Mouse (Mus musculus) neural tube, embryonic 11.5 days (tissue): ENCODE measurements around the gene Pick1. TPM values are rescaled to one million over a fixed set of nuclear protein-coding genes. Genes with fewer than 3 reads are reported as not detected.
A peak's percentile ranks its signal among the peaks of the same experiment; 100 is the strongest.

Experiments
- ATAC-seq: fragments of 200-750 bp; cut with Nextera tagmentation; 2 replicates; pipeline ENCODE4 v1.8.0; 2017; ENCODE audit warnings: moderate number of reproducible peaks, mild to moderate bottlenecking, moderate TSS enrichment, moderate library complexity; ENCODE audit not compliant: insufficient read depth, low FRiP score, low TSS enrichment
- DNase-seq: peaks from one replicate; pipeline ENCODE4 v3.0.0-alpha.2; 2015; ENCODE audit warnings: low spot score
- H3K27ac ChIP-seq: fragments of 300-500 bp; sonication (generic); 2 replicates; pipeline ENCODE4 v1.5.1; 2014; ENCODE audit warnings: low read depth, mild to moderate bottlenecking, low read length
- H3K27me3 ChIP-seq: fragments of 300-500 bp; sonication (generic); 2 replicates; pipeline ENCODE4 v1.6.1; 2014; ENCODE audit warnings: mild to moderate bottlenecking, low read length, mixed read lengths; ENCODE audit not compliant: control insufficient read depth, insufficient read depth
- H3K36me3 ChIP-seq: fragments of 300-500 bp; sonication (generic); 2 replicates; pipeline ENCODE4 v1.6.1; 2014; ENCODE audit warnings: mild to moderate bottlenecking, low read length, moderate library complexity, mixed read lengths; ENCODE audit not compliant: control insufficient read depth, insufficient read depth
- H3K4me1 ChIP-seq: fragments of 300-500 bp; sonication (generic); 2 replicates; pipeline ENCODE4 v1.6.1; 2014; ENCODE audit warnings: low read length, mixed read lengths; ENCODE audit not compliant: control insufficient read depth, insufficient read depth
- H3K4me2 ChIP-seq: fragments of 300-500 bp; sonication (generic); 2 replicates; pipeline ENCODE4 v1.6.1; 2014; ENCODE audit warnings: low read depth, mild to moderate bottlenecking, moderate library complexity
- H3K4me3 ChIP-seq: fragments of 300-500 bp; sonication (generic); 2 replicates; pipeline ENCODE4 v1.5.1; 2014; ENCODE audit warnings: low read depth, low read length
- H3K9ac ChIP-seq: fragments of 300-500 bp; sonication (generic); 2 replicates; pipeline ENCODE4 v1.6.1; 2014; ENCODE audit warnings: mild to moderate bottlenecking, low read length
- H3K9me3 ChIP-seq: fragments of 300-500 bp; sonication (generic); 2 replicates; pipeline ENCODE4 v1.6.1; 2016; ENCODE audit warnings: low read length; ENCODE audit not compliant: control insufficient read depth
- WGBS: fragments of 180-500 bp; shearing (Covaris S2); extraction: QIAGEN DNeasy Blood & Tissue Kit; methylation state at CpG from one replicate; pipeline ENCODE4 v1.1.7; 2014; 5-methylcytosine and 5-hydroxymethylcytosine counted together
- polyA plus RNA-seq: library from polyadenylated mRNA; unstranded; fragments of >200 nt; fragmentation: Nextera tagmentation; extraction: Ambion mirVana; gene quantifications from 2 replicates; pipeline ENCODE4 v1.2.1, GENCODE M21; 2014

The Pick1 gene
- polyA plus RNA-seq, 1 experiment from 2014 or later, result 28.8 TPM

GRCm38 (mm10) chr15:79243234-79244042, 14.5 kb downstream of the Pick1 start:
- no peaks in the 10 kb centered on the region for H3K27me3 ChIP-seq
- no peak overlapping the region for H3K9ac ChIP-seq
- no peaks in the 10 kb centered on the region for H3K9me3 ChIP-seq
- peaks cover 16% of the 10 kb centered on the region for H3K36me3 ChIP-seq
- H3K27ac ChIP-seq, result peak overlapping the region; percentile 39; the same call in 1 of the 2 replicates
- no peak overlapping the region for H3K4me3 ChIP-seq
- peak; percentile 94 for DNase-seq
- WGBS, result 25% methylated on average over 10 of the region's 10 CpGs
- ATAC-seq, result peak; percentile 95
- H3K4me2 ChIP-seq, result no peak overlapping the region
- no peaks in the 10 kb centered on the region for H3K4me1 ChIP-seq

- 75% methylated on average over 7 of the region's 7 CpGs for WGBS
- ATAC-seq, result no peak
- Histone ChIP-seq H3K27ac (no peak overlapping the region), H3K27me3 (no peaks in the 10 kb centered on the region), H3K4me1 (no peaks in the 10 kb centered on the region), H3K4me3 (no peak overlapping the region), H3K9me3 (no peaks in the 10 kb centered on the region), H3K9ac (no peak overlapping the region), H3K36me3 (peaks cover 15% of the 10 kb centered on the region), H3K4me2 (no peak overlapping the region)
- DNase-seq, result no peak
Observed at GRCm38 (mm10) chr15:79244071-79244893, 15.3 kb downstream of the Pick1 start.

- H3K4me2 ChIP-seq, result no peak overlapping the region
- H3K9ac ChIP-seq, result no peak overlapping the region
- H3K27ac ChIP-seq, result no peak overlapping the region
- 95% methylated on average over 3 of the region's 3 CpGs for WGBS
- H3K4me1 ChIP-seq, result no peaks in the 10 kb centered on the region
- H3K9me3 ChIP-seq, result no peaks in the 10 kb centered on the region
- DNase-seq (no peak), ATAC-seq (no peak)
- peaks cover 12% of the 10 kb centered on the region for H3K36me3 ChIP-seq
- H3K27me3 ChIP-seq, result no peaks in the 10 kb centered on the region
- no peak overlapping the region for H3K4me3 ChIP-seq
Observed at GRCm38 (mm10) chr15:79245321-79245720, 16.3 kb downstream of the Pick1 start.

GRCm38 (mm10) chr15:79250236-79250635, 21.3 kb downstream of the Pick1 start:
- WGBS, result 85% methylated on average over 2 of the region's 2 CpGs

GRCm38 (mm10) chr15:79251168-79251567, 22.2 kb downstream of the Pick1 start:
- no peak for ATAC-seq
- DNase-seq, result no peak
- Histone ChIP-seq H3K27ac (no peak overlapping the region), H3K36me3 (no peaks in the 10 kb centered on the region), H3K4me1 (peaks cover 3% of the 10 kb centered on the region; the same call in 1 of the 2 replicates), H3K9me3 (no peaks in the 10 kb centered on the region), H3K4me2 (no peak overlapping the region), H3K27me3 (peaks cover 32% of the 10 kb centered on the region), H3K9ac (no peak overlapping the region), H3K4me3 (no peak overlapping the region)
- WGBS, result 54% methylated on average over 7 of the region's 7 CpGs

More at GRCm38 (mm10) chr15:79250236-79250635, 21.3 kb downstream of the Pick1 start:
- ATAC-seq (no peak), DNase-seq (no peak)
- no peaks in the 10 kb centered on the region for H3K9me3 ChIP-seq
- H3K9ac ChIP-seq, result no peak overlapping the region
- H3K36me3 ChIP-seq, result no peaks in the 10 kb centered on the region
- H3K4me2 ChIP-seq, result no peak overlapping the region
- no peak overlapping the region for H3K27ac ChIP-seq
- no peak overlapping the region for H3K4me3 ChIP-seq
- peaks cover 32% of the 10 kb centered on the region for H3K27me3 ChIP-seq
- peaks cover 3% of the 10 kb centered on the region; the same call in 1 of the 2 replicates for H3K4me1 ChIP-seq

- Histone ChIP-seq H3K4me2 (peak overlapping the region; percentile 65), H3K36me3 (no peaks in the 10 kb centered on the region), H3K9me3 (no peaks in the 10 kb centered on the region), H3K4me1 (peaks cover 3% of the 10 kb centered on the region; the same call in 1 of the 2 replicates), H3K9ac (peak overlapping the region; percentile 49), H3K27me3 (peaks cover 32% of the 10 kb centered on the region), H3K27ac (no peak overlapping the region), H3K4me3 (peak overlapping the region; percentile 28)
- ATAC-seq (peak; percentile 53; the same call in 1 of the 2 replicates), DNase-seq (peak; percentile 47)
- WGBS, result 3% methylated on average over 60 of the region's 61 CpGs
Observed at GRCm38 (mm10) chr15:79251781-79252491, 23.0 kb downstream of the Pick1 start.

GRCm38 (mm10) chr15:79252580-79252979, 23.6 kb downstream of the Pick1 start:
- no peaks in the 10 kb centered on the region for H3K36me3 ChIP-seq
- no peaks in the 10 kb centered on the region for H3K9me3 ChIP-seq
- peak overlapping the region; percentile 49 for H3K9ac ChIP-seq
- H3K4me2 ChIP-seq, result peak overlapping the region; percentile 65
- ATAC-seq (no peak), DNase-seq (no peak)
- WGBS, result 29% methylated on average over 24 of the region's 24 CpGs
- peaks cover 3% of the 10 kb centered on the region; the same call in 1 of the 2 replicates for H3K4me1 ChIP-seq
- no peak overlapping the region for H3K27ac ChIP-seq
- H3K4me3 ChIP-seq, result peak overlapping the region; percentile 28
- H3K27me3 ChIP-seq, result peaks cover 32% of the 10 kb centered on the region

- DNase-seq, result no peak
- H3K27me3 ChIP-seq, result peaks cover 43% of the 10 kb centered on the region
- no peak for ATAC-seq
- no peak within 1 kb of the TSS for H3K27ac ChIP-seq
- no peaks in the 10 kb centered on the region for H3K9me3 ChIP-seq
- no peak within 1 kb of the TSS for H3K4me2 ChIP-seq
- peaks cover 3% of the 10 kb centered on the region; the same call in 1 of the 2 replicates for H3K4me1 ChIP-seq
- no peak within 1 kb of the TSS for H3K4me3 ChIP-seq
- H3K9ac ChIP-seq, result no peak within 1 kb of the TSS
- H3K36me3 ChIP-seq, result no peaks in the 10 kb centered on the region
- WGBS, result 32% methylated on average over 3 of the region's 3 CpGs
Observed at GRCm38 (mm10) chr15:79254661-79255060, 25.7 kb downstream of the Pick1 start, which contains the start of gene Slc16a8. Slc16a8 (minus strand) TSS chr15:79254761.
